Mouse (Mus musculus) bone marrow macrophage, adult 2 months (primary cell): ENCODE results near the gene Plaur. TPM values are rescaled to one million over a fixed set of nuclear protein-coding genes. Genes with fewer than 3 reads are reported as not detected.
"Not testable (repeated sequence)": the region's sequence is repeated elsewhere in the genome, so short reads cannot be mapped to it uniquely, and the experiment has no call there.

Source experiments
- H3K27ac ChIP-seq: 2 replicates; pipeline ENCODE4 v1.5.1; 2012; ENCODE audit warnings: low read depth, low read length; ENCODE audit not compliant: insufficient read depth
- H3K4me1 ChIP-seq: 2 replicates; pipeline ENCODE4 v1.6.1; 2012; ENCODE audit warnings: low read length; ENCODE audit not compliant: control insufficient read depth, insufficient read depth
- H3K4me3 ChIP-seq: 2 replicates; pipeline ENCODE4 v1.5.1; 2012; ENCODE audit warnings: mild to moderate bottlenecking, low read length, moderate library complexity; ENCODE audit not compliant: insufficient read depth
- CTCF ChIP-seq: IDR thresholded peaks from 2 replicates; pipeline ENCODE4 v1.5.1; 2012; ENCODE audit warnings: low read depth, mild to moderate bottlenecking, low read length, moderate library complexity
- POLR2A ChIP-seq: IDR thresholded peaks from 2 replicates; pipeline ENCODE4 v1.6.1; 2012; ENCODE audit warnings: mild to moderate bottlenecking, low read depth, low read length, borderline replicate concordance
- polyA plus RNA-seq: library from polyadenylated mRNA; stranded (reverse); fragments of >200 nt; gene quantifications from 2 replicates; pipeline ENCODE4 v1.2.4, GENCODE M21; 2012; ENCODE audit not compliant: missing spikeins, insufficient read depth, insufficient read length

Gene Plaur
- polyA plus RNA-seq, 1 experiment: 24.8 TPM

GRCm38 (mm10) chr7:24476856-24477255, 14.6 kb downstream of the Plaur start:
- H3K4me3 ChIP-seq: no peak overlapping the region
- no peaks in the 10 kb centered on the region; the same call in 1 of the 2 replicates for H3K4me1 ChIP-seq
- H3K27ac ChIP-seq: no peak overlapping the region
- TF ChIP-seq CTCF: no peak
- TF ChIP-seq POLR2A: no peak

DNA sequence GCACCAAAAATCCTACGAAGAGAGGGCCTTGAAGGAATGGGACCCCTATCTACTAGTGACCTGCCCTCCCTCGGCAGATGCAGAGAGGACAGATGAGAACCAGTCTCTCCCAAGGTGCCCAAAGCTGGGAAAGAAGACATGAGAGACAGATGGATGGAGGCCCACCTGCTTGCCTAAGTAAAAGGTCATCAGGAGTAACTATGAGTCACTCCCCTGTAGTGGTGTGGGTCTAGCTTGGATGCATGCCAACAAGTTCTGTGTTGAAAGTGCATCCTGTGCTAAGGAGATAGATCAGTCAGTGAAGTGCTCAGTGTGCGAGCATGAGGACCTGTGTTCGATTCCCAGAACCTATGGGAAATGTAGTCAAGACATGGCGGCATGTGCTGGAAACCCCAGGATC, 16.6 kb downstream of the Plaur start:
- Histone ChIP-seq H3K27ac (no peak overlapping the region), H3K4me3 (no peak overlapping the region), H3K4me1 (no peaks in the 10 kb centered on the region; the same call in 1 of the 2 replicates)
- TF ChIP-seq CTCF: no peak
- TF ChIP-seq POLR2A: no peak

DNA sequence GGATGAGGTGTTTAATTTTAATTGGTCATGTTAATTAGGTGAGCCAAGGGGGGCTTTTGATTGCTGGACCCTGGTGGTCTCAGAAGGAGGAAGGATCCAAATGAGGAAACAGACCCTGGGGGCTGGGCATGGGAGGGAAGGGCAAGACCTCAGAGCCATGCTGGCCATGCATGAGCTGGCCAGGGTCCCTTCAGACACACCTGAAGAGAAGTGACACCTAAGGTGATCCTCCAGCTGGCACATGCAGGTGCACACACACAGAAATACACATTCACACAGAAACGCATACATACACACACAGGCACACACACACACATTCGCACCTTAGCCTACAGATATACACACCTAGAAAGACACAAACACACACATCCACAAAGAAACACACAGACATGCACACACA, 17.4 kb downstream of the Plaur start:
- no peaks in the 10 kb centered on the region; the same call in 1 of the 2 replicates for H3K4me1 ChIP-seq
- H3K27ac ChIP-seq: no peak overlapping the region
- H3K4me3 ChIP-seq: no peak overlapping the region
- TF ChIP-seq POLR2A: no peak

- Histone ChIP-seq H3K27ac (no peak overlapping the region), H3K4me1 (no peaks in the 10 kb centered on the region; the same call in 1 of the 2 replicates), H3K4me3 (no peak overlapping the region)
- TF ChIP-seq POLR2A (no peak), CTCF (no peak)
These were observed 18.0 kb downstream of the Plaur start for GRCm38 (mm10) chr7:24480121-24480941.

GRCm38 (mm10) chr7:24480986-24481473, 18.7 kb downstream of the Plaur start:
- Histone ChIP-seq H3K4me1 (no peaks in the 10 kb centered on the region; the same call in 1 of the 2 replicates), H3K4me3 (no peak overlapping the region), H3K27ac (no peak overlapping the region)
- TF ChIP-seq POLR2A (no peak), CTCF (no peak)

- TF ChIP-seq POLR2A: no peak
- no peak for TF ChIP-seq CTCF
- peak within 1 kb of the TSS; percentile 51 for H3K4me3 ChIP-seq
These were observed 19.4 kb downstream of the Plaur start, which contains the start of gene Cadm4 for GRCm38 (mm10) chr7:24481474-24482207. Cadm4 (plus strand) TSS chr7:24482023.

GRCm38 (mm10) chr7:24482208-24483020, 20.1 kb downstream of the Plaur start:
- TF ChIP-seq POLR2A: no peak
- no peak for TF ChIP-seq CTCF
- no peaks in the 10 kb centered on the region; the same call in 1 of the 2 replicates for H3K4me1 ChIP-seq
- peak overlapping the region; percentile 51 for H3K4me3 ChIP-seq
- no peak overlapping the region for H3K27ac ChIP-seq

More at GRCm38 (mm10) chr7:24481474-24482207, 19.4 kb downstream of the Plaur start, which contains the start of gene Cadm4:
- Histone ChIP-seq H3K4me1 (no peaks in the 10 kb centered on the region; the same call in 1 of the 2 replicates), H3K27ac (no peak within 1 kb of the TSS)

- not testable (repeated sequence) for H3K4me3 ChIP-seq, H3K27ac ChIP-seq, H3K4me1 ChIP-seq
These were observed 21.0 kb downstream of the Plaur start for GRCm38 (mm10) chr7:24483291-24483690.

DNA sequence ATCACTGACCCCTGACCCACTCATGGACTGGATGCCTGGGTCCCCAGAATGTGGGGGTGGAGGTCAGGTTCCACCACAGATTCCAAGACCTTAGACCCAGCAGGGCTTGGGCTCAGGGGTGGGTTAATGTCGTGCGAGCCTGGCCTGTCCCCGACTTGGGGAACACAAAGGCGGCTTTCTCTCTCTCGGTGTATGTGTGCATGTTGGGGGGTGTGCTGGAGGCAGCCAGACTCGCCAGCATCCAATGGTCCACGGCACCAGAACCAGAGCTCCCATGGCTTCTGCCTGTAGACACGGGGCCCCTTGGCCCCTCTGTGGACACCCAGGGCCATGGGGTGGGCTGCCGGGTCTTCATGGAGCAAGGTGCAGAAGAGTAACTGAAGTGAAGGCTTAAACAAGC, 23.2 kb downstream of the Plaur start:
- no peak overlapping the region for H3K4me3 ChIP-seq
- TF ChIP-seq POLR2A (no peak), CTCF (no peak)
- H3K4me1 ChIP-seq: no peaks in the 10 kb centered on the region; the same call in 1 of the 2 replicates
- no peak overlapping the region for H3K27ac ChIP-seq

- H3K4me3 ChIP-seq: no peak overlapping the region
- no peaks in the 10 kb centered on the region for H3K4me1 ChIP-seq
- no peak overlapping the region for H3K27ac ChIP-seq
- TF ChIP-seq CTCF (no peak), POLR2A (no peak)
These were observed 24.4 kb downstream of the Plaur start for GRCm38 (mm10) chr7:24486654-24487130.
